Mouse (Mus musculus) kidney, embryonic 16.5 days (tissue): ENCODE results near the gene Igf1r. TPM values are rescaled to one million over a fixed set of nuclear protein-coding genes. Genes with fewer than 3 reads are reported as not detected.

Source experiments
- ATAC-seq: fragments of 200-750 bp; cut with Nextera tagmentation; 2 replicates; pipeline ENCODE4 v1.8.0; 2017; ENCODE audit warnings: moderate TSS enrichment; ENCODE audit not compliant: low FRiP score, low TSS enrichment
- H3K27ac ChIP-seq: fragments of 300-500 bp; sonication (generic); 2 replicates; pipeline ENCODE4 v1.5.1; 2014; ENCODE audit warnings: low read length
- H3K27me3 ChIP-seq: fragments of 300-500 bp; sonication (generic); 2 replicates; pipeline ENCODE4 v1.6.1; 2014; ENCODE audit warnings: low read length, control low read depth, mixed read lengths; ENCODE audit not compliant: insufficient read depth
- H3K36me3 ChIP-seq: fragments of 300-500 bp; sonication (generic); 2 replicates; pipeline ENCODE4 v1.6.1; 2014; ENCODE audit warnings: low read length, control low read depth, mixed read lengths; ENCODE audit not compliant: insufficient read depth
- H3K4me1 ChIP-seq: fragments of 300-500 bp; sonication (generic); 2 replicates; pipeline ENCODE4 v1.6.1; 2014; ENCODE audit warnings: low read length, control low read depth, mixed read lengths; ENCODE audit not compliant: insufficient read depth
- H3K4me2 ChIP-seq: fragments of 300-500 bp; sonication (generic); replicated peaks from 2 replicates; pipeline ENCODE4 v1.6.1; 2014; ENCODE audit warnings: low read depth, low read length
- H3K4me3 ChIP-seq: fragments of 300-500 bp; sonication (generic); 2 replicates; pipeline ENCODE4 v1.5.1; 2014; ENCODE audit warnings: mild to moderate bottlenecking, low read length
- H3K9ac ChIP-seq: fragments of 300-500 bp; sonication (generic); replicated peaks from 2 replicates; pipeline ENCODE4 v1.6.1; 2014; ENCODE audit warnings: low read length
- H3K9me3 ChIP-seq: fragments of 300-500 bp; sonication (generic); 2 replicates; pipeline ENCODE4 v1.6.1; 2016; ENCODE audit warnings: low read length, control low read depth
- WGBS: fragments of 180-500 bp; shearing (Covaris S2); extraction: QIAGEN DNeasy Blood & Tissue Kit; methylation state at CpG from one replicate; pipeline ENCODE4 v1.1.7; 2014; 5-methylcytosine and 5-hydroxymethylcytosine counted together
- polyA plus RNA-seq: library from polyadenylated mRNA; unstranded; fragments of >200 nt; fragmentation: Nextera tagmentation; extraction: Ambion mirVana; gene quantifications from 2 replicates; pipeline ENCODE4 v1.2.1, GENCODE M21; 2015

Gene Igf1r
- polyA plus RNA-seq, 1 experiment from 2014 or later, result 22.3 TPM

DNA sequence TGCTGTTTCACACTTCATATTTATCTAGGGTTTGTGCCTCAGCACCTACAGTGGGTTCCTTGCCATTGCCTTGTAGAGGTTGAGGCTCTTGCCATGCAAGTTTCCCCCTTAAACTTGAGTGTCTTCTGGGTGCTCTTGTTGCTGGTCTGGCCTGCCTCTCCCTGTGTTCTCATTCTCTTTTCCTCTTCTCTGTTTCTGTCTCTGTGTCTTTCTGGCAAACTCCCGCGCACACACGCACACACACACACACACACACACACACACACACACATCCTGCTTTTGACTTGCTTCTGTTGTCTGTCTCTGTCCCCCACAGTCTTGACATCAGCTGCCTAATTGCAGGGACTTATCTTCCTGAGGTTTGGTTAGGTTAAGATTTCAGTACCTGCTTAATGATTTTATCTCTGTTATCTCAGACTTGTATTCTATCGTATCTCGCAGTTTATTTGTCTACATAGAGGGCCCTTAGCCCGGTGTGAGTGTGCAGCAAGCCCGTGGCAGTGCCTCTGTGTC, 41.8 kb downstream of the Igf1r start:
- H3K4me2 ChIP-seq, result no peak overlapping the region
- H3K4me1 ChIP-seq, result peaks cover 41% of the 10 kb centered on the region
- no peak overlapping the region for H3K9ac ChIP-seq
- no peaks in the 10 kb centered on the region for H3K36me3 ChIP-seq
- H3K4me3 ChIP-seq, result no peak overlapping the region
- no peaks in the 10 kb centered on the region for H3K27me3 ChIP-seq
- H3K9me3 ChIP-seq, result no peaks in the 10 kb centered on the region
- no peak for ATAC-seq
- H3K27ac ChIP-seq, result no peak overlapping the region
- 63% methylated on average over 7 of the region's 7 CpGs for WGBS

DNA sequence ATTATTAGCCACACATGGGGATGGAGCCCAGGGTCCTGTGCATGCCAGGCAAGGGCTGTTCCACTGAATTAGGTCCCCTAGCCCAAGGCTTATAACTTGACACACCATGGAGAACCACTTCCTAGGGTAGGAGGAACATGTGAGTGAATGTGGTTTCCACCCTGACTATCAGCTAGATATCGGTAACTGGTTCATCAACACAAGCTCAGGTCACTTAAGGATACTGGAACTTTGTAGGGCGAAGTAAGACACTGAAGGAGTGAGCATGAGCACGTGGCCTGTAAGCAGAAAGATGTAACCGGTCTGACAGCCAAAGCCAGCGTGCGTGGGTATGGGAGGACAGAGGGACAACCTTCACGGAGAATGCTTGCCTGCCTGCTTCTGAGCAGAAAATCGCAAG, 42.6 kb downstream of the Igf1r start:
- H3K4me1 ChIP-seq, result peaks cover 43% of the 10 kb centered on the region
- no peak for ATAC-seq
- WGBS, result 70% methylated on average over 8 of the region's 8 CpGs

DNA sequence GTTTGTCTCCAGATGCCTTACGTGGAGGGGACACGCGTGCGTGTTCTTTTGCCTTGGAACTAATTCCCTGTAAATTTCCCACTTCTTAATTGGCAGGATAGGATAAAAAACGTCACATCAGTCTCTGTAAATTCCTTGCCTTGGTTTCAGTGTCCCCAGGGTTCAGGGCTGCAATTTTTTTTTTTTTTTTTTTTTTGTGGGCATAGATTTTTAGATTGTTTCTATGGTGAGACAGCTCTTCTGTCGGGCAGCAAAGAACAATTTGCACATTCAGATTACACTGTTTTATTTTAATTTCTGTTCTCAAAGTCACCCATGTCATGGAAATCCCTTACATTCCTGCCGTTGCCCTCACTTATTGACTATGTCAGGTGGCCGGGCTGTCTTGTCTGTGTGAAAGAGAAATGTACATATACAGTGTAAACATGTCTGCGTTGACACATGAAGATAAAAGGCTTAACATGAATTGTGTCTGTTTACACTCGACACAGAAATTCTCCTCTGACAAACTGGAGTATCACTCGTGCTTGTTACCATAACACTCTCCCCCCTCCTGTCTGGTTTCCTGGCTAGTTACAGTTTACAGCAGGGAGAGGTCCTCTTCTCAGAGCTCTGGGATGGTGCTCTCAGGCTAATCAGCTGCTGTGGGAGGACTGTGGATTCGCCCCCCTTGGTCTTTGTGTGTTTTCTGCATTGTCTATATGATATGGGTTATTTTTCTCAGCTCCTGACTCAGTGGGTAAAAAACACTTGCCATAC, 43.8 kb downstream of the Igf1r start:
- H3K4me1 ChIP-seq, result peaks cover 43% of the 10 kb centered on the region
- no peaks in the 10 kb centered on the region for H3K36me3 ChIP-seq
- H3K27ac ChIP-seq, result no peak overlapping the region
- H3K4me2 ChIP-seq, result no peak overlapping the region
- H3K9ac ChIP-seq, result no peak overlapping the region
- 52% methylated on average over 12 of the region's 12 CpGs for WGBS
- no peak overlapping the region for H3K4me3 ChIP-seq
- no peaks in the 10 kb centered on the region for H3K9me3 ChIP-seq
- ATAC-seq, result no peak
- H3K27me3 ChIP-seq, result no peaks in the 10 kb centered on the region

More for the DNA sequence above, 42.6 kb downstream of the Igf1r start:
- H3K36me3 ChIP-seq, result no peaks in the 10 kb centered on the region
- H3K9me3 ChIP-seq, result no peaks in the 10 kb centered on the region
- H3K27ac ChIP-seq, result no peak overlapping the region
- no peak overlapping the region for H3K4me3 ChIP-seq
- H3K27me3 ChIP-seq, result no peaks in the 10 kb centered on the region
- no peak overlapping the region for H3K4me2 ChIP-seq
- no peak overlapping the region for H3K9ac ChIP-seq

DNA sequence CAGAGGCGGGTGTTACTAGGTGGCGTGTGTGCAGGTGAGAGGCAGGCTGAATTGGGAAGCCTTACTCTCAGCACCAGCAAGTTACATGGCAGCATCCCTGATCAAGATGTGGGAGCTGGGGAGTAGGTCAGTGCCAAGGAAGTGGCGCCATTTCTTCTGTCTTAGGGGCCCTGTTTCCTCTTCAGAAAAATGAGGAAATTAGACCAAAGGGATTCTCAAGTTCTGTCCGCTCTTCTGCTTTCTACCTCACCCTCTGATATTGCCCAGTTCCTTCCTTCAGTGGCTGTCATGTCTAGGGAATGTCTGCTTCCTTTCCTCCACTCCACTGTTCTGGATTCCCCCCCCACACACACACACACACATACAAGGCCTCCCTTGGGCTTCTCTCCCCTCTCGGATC, 48.6 kb downstream of the Igf1r start:
- H3K9me3 ChIP-seq, result no peaks in the 10 kb centered on the region
- no peaks in the 10 kb centered on the region for H3K27me3 ChIP-seq
- H3K4me2 ChIP-seq, result no peak overlapping the region
- peaks cover 20% of the 10 kb centered on the region for H3K36me3 ChIP-seq
- H3K9ac ChIP-seq, result no peak overlapping the region
- H3K4me1 ChIP-seq, result peaks cover 20% of the 10 kb centered on the region
- no peak overlapping the region for H3K27ac ChIP-seq
- H3K4me3 ChIP-seq, result no peak overlapping the region
- WGBS, result 86% methylated on average over 5 of the region's 5 CpGs
- no peak for ATAC-seq

DNA sequence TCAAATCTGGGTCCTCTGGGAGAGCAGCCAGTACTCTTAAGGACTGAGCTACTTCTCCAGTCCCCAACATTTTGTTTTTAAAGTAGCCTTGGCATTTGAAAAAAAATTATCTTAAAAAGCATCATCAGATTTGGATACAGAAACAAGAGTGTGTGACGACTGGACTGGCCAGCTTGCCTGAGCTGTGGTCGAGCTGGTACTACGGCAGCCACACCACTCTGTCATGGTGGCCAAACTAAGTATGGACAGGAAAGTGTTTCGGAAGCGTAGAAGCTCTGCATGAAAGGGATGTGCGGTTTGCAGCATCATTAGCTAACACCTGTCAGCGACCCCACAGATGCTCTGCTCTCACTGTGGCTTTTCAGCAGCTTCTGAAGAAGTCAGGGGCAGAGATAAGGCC, 53.4 kb downstream of the Igf1r start:
- Histone ChIP-seq H3K36me3 (peaks cover 40% of the 10 kb centered on the region), H3K27ac (no peak overlapping the region), H3K9ac (no peak overlapping the region), H3K9me3 (no peaks in the 10 kb centered on the region), H3K4me2 (no peak overlapping the region), H3K4me1 (0 out of 2 replicates have a peak, but pooled peaks cover 2% of the 10 kb centered on the region), H3K27me3 (no peaks in the 10 kb centered on the region), H3K4me3 (no peak overlapping the region)
- no peak for ATAC-seq
- 91% methylated on average over 7 of the region's 7 CpGs for WGBS

DNA sequence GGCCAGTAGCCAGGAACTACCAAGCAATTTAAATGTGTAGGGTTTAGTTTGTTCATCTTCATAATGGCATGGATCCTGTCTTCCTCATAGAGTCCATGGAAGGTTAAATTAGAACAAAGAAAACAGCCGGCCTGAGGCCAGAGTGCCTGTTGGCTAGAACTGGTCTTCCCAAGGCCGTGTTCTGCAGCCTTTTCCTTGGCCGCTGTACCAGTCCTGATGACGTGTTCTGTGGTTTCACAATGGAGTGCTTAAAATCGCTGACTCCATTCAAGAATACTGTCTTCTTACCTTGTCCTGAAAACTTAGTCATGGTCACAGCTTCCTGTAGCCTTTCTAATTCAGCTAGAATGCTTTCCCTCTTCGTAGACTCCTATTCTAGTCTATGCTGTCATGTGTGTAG, 53.9 kb downstream of the Igf1r start:
- no peak overlapping the region for H3K9ac ChIP-seq
- H3K4me2 ChIP-seq, result no peak overlapping the region
- no peak overlapping the region for H3K4me3 ChIP-seq
- no peak overlapping the region for H3K27ac ChIP-seq
- H3K4me1 ChIP-seq, result 0 out of 2 replicates have a peak, but pooled peaks cover 4% of the 10 kb centered on the region
- 90% methylated on average over 6 of the region's 6 CpGs for WGBS
- no peaks in the 10 kb centered on the region for H3K9me3 ChIP-seq
- H3K27me3 ChIP-seq, result no peaks in the 10 kb centered on the region
- ATAC-seq, result no peak
- peaks cover 40% of the 10 kb centered on the region for H3K36me3 ChIP-seq

DNA sequence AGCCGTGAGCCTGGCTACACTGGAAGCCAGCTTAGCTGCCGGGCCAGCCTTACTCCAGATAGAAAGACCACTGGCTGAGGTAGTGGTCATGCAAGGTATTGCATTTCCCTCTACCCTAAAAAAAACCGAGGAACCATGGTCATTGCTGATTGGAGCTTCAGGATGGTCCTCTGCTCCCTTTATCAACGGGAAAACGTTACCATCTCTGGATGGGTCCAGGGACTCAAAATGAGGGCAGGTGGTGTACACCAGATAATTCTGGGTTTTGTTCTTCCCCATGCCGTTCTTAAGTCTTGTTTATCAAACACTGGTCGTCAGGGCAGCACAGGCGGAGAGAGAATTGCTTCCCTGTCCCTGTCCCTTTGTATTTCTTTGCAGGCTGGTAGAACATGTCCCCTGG, 57.0 kb downstream of the Igf1r start:
- no peaks in the 10 kb centered on the region for H3K27me3 ChIP-seq
- H3K36me3 ChIP-seq, result peaks cover 28% of the 10 kb centered on the region
- H3K27ac ChIP-seq, result no peak overlapping the region
- no peaks in the 10 kb centered on the region for H3K9me3 ChIP-seq
- H3K4me2 ChIP-seq, result no peak overlapping the region
- no peak overlapping the region for H3K9ac ChIP-seq
- no peak overlapping the region for H3K4me3 ChIP-seq
- no peak for ATAC-seq
- H3K4me1 ChIP-seq, result peaks cover 23% of the 10 kb centered on the region
- WGBS, result 71% methylated on average over 8 of the region's 8 CpGs

DNA sequence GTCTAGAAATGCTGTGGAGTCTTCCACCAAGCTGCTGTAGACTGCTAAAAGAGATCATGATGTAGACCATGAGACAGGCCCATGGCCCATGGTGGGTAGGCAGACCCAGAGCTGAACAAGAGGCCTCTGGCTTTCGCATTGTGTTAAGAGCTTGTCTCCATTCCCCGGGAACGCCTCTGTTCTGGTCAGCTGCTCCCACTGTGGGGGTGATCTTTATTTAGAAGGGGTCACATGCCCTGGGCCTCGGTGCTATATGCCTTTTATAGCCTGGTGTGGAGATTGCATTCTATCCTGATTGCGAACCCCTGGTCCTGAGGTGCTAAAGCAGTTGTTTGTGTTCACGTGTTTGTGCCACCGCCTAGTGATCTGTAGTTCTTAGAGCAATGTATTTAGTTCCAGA, 57.5 kb downstream of the Igf1r start:
- Histone ChIP-seq H3K4me2 (no peak overlapping the region), H3K27me3 (no peaks in the 10 kb centered on the region), H3K9ac (no peak overlapping the region), H3K9me3 (no peaks in the 10 kb centered on the region), H3K27ac (no peak overlapping the region), H3K36me3 (peaks cover 22% of the 10 kb centered on the region), H3K4me1 (peaks cover 23% of the 10 kb centered on the region), H3K4me3 (no peak overlapping the region)
- 50% methylated on average over 7 of the region's 7 CpGs for WGBS
- no peak for ATAC-seq

DNA sequence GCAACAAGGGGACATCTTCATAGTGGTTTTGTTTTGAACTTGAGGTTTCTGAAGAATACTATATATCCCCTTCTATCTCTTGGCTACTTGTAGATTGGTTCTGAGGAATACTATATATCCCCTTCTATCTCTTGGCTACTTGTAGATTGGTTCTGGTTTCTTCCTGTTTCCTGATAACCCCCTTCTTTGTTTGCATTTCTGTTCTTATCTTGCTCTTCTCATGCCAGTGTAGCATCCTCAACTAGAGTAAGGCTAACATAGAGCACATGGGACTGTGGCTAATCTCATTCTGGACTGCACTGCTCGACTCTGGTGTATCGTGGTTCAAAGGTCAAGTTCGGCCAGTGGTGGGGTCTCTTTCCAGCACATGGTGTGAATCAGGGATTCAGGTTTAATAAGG, 58.2 kb downstream of the Igf1r start:
- Histone ChIP-seq H3K9me3 (no peaks in the 10 kb centered on the region), H3K4me2 (no peak overlapping the region), H3K36me3 (peaks cover 26% of the 10 kb centered on the region), H3K4me1 (peaks cover 23% of the 10 kb centered on the region), H3K9ac (no peak overlapping the region), H3K4me3 (no peak overlapping the region), H3K27me3 (no peaks in the 10 kb centered on the region), H3K27ac (no peak overlapping the region)
- no peak for ATAC-seq
- WGBS, result 67% methylated on average over 3 of the region's 3 CpGs

DNA sequence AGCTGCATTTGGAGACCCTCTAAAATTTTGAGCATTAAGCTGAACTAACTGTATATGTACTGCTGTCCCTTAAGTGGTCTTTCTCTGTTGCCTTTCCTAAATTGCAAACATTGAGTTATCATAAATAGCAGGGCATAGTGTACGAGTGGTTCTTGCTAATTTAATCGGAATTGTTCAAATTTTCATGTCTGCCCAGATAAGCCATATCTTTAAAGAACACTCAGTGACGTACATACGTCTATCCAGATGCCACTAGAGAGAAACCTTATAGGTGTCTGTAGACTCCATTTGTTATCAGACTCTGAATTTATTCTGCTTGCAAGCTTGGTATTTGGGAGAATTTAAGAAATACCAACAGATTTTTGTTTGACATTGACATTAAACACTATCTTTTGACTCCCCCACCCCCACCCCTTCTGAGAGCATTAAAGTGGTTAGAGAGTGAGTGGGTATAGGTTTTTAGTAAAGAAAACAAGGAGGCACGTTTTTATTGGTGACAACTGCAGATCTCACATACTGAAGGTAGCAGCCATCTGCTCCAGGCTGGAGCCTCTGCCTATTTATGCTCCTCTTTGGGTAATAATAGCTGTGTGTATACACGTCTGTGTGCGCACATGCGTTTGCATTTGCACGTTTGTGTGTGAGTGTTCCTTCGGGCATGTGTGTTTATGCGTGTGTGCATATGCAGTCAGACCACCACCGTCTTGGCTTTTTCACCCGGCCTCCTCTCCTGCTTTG, 58.9 kb downstream of the Igf1r start:
- Histone ChIP-seq H3K27ac (no peak overlapping the region), H3K9ac (no peak overlapping the region), H3K4me3 (no peak overlapping the region), H3K4me1 (peaks cover 23% of the 10 kb centered on the region), H3K36me3 (peaks cover 33% of the 10 kb centered on the region), H3K4me2 (no peak overlapping the region), H3K9me3 (no peaks in the 10 kb centered on the region), H3K27me3 (no peaks in the 10 kb centered on the region)
- no peak for ATAC-seq
- 78% methylated on average over 13 of the region's 13 CpGs for WGBS
